Mouse (Mus musculus) neural tube, embryonic 10.5 days (tissue): ENCODE results near the gene Fasn.
"Not testable (repeated sequence)": the region's sequence is repeated elsewhere in the genome, so short reads cannot be mapped to it uniquely, and the experiment has no call there.

Experiments
- DNase-seq: peaks from one replicate; pipeline ENCODE4 v3.0.0-alpha.2; 2017; ENCODE audit warnings: low spot score; ENCODE audit errors: extremely low spot score

Fasn gene

DNA sequence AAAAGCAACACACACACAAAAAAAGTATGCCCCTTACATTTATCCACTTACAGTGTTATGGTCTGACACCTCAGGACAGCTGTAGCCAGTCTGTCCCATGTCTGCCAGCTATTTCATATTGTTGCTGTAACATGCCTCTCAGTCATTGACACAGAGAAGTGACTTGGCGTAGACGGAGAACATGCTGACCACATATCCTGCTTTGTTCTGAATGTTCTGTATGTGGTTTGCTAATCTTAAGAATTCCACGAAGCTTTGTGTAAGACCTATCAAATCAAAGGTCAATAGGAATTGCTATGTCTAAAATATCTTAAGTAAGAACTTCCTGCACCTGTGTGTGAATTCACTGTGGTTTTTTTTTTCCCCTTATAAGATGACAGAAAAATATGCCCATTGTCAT lies 26.1 kb downstream of the Fasn start:
- DNase-seq: no peak

GRCm38 (mm10) chr11:120796614-120796946 lies 27.8 kb downstream of the Fasn start:
- DNase-seq: no peak

DNA sequence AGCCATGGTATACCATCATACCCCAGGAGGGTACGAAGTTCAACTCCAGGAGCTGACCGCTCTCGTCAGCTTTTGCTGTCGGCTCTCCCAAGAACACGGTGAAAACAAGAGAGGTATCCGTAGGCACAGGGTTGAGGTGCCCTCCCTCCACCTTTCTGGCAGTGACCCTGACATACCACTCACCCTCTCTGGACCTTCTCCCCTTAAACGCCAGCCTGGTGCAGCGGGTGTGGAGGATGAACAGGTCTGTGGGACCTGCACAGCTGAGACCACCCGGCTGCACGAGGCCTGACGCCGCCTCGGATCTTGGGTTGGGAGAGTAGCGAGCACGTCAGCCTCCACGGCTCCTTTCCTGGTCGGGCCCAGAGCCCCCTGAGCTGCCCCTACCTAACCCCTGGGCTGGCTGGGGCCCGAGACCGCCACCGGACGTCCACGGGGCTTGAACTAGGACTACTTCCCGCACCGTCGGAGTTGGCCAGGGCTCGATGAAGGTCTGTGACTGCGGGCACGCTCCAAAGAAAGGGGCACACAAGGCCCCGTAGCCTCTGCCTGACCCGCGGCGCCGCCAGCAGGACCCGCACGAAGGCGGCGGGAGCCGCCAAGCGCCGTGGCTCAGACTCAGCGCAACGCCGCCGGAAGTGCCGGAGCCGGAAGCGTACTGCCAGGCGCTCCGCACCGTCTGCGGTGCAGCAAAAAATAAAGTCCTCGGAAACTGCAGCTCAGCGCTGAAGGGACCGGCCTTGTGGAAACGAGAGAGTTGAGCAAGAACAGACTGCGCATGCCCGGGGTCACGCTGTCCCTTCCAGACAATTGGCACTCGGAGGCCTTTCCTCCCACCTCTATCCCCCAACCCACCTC lies 28.4 kb downstream of the Fasn start, which contains the start of gene Dus1l:
TSS of gene Dus1l (minus strand) at position 648 of the 858 bp plus-strand sequence.
- DNase-seq: peak; percentile 99

GRCm38 (mm10) chr11:120792652-120793051 lies 31.7 kb downstream of the Fasn start:
- DNase-seq: no peak

DNA sequence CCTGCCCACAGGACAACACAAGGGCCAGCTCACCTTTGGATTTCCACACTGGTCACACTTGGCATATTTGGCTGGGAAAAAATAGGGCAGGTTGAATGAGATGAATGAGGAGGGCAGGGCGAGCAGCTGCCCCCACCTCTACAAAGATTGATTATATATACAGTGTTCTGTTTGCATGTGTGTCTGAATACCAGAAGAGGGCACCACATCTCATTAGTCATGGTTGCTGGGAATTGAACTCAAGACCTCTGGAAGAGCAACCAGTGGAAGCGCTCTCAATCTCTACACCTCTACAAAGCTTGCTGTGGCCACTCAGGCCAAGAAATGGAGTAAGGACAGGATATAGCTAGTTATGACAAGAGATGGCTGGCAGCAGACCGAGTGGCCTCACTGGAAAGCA lies 34.5 kb downstream of the Fasn start:
- no peak for DNase-seq

- no peak for DNase-seq
These were observed 35.0 kb downstream of the Fasn start for GRCm38 (mm10) chr11:120789355-120789754.

GRCm38 (mm10) chr11:120788460-120788859 lies 35.9 kb downstream of the Fasn start:
- not testable (repeated sequence) for DNase-seq

GRCm38 (mm10) chr11:120785145-120785544 lies 39.2 kb downstream of the Fasn start:
- no peak for DNase-seq

GRCm38 (mm10) chr11:120784064-120784791 lies 40.1 kb downstream of the Fasn start, which contains the start of the genes Rfng and Gps1:
Gene Rfng (minus strand): TSS chr11:120784207.
Gene Gps1 (plus strand): TSS chr11:120784272.
- peak; percentile 90 for DNase-seq

- no peak for DNase-seq
These were observed 40.8 kb downstream of the Fasn start for GRCm38 (mm10) chr11:120783426-120784063.

DNA sequence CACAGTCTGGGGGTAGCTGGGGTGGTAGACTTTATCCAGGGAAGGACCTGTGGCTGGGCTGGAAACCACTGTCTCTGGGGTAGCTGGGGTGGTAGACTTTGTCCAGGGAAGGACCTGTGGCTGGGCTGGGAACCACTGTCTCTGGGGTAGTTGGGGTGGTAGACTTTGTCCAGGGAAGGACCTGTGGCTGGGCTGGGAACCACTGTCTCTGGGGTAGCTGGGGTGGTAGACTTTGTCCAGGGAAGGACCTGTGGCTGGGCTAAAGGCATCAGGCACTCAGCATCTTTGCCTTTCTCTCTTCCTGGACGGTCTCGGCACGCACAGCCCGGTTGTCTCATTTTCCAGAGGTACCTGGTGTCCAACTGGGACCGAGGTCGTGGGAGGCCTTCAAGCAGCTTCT lies 43.0 kb downstream of the Fasn start:
- DNase-seq: not testable (repeated sequence)

DNA sequence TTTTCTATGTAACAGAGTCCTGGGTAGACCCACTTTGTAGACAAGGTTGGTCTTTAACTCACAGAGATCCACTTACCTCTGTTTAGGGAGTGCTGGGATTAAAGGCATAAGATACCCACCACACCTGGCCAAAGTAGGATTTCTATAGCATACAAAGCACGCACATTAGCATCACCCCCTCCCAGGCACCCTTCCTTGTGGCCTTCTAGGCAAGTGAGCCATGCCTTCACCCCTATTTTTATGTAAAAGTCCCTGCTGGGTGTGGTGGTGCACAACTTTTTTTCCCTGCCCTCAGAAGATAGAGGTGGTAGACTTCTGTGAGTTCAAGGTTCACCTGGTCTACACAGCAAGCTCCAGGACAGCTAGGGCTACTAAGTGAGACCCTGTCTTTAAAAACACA lies 44.5 kb downstream of the Fasn start:
- DNase-seq: no peak

- no peak for DNase-seq
These were observed 47.2 kb downstream of the Fasn start for GRCm38 (mm10) chr11:120777123-120777522.

- peak; percentile 93 for DNase-seq
These were observed 48.4 kb downstream of the Fasn start for GRCm38 (mm10) chr11:120775774-120776469.

DNA sequence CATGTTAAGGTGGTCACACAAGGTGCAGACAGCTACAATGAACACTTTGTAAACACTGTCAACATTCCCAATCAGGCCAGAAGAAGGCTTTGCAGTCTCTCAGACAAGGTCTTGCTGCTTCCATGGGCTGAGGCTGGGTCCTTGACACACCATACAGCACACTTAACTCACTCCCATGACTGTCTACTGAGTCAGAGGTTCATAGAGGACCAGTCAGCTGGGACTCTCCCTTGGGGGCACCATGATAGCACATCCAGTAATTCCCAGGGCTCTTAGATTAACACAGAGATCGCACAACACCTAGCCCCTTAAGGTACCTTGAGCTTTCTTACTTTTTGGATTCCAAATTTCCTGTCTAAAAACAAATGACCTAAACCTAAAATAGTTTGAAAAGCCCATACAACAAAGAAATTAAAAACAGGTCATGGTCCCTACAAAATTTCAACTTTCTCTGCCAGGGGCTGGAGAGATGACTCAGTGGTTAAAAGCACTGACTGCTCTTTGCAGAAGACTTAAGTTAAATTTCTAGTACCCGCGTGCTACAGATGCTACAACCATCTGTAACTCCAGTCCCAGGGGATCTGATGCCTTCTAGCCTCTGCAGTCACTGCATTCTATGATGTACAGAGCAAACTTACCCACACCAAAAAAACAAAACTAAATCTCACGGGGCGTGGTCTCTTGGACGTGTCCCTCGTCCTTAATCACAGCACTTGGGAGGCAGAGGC lies 50.7 kb downstream of the Fasn start:
- no peak for DNase-seq

- no peak for DNase-seq
These were observed 51.6 kb downstream of the Fasn start for GRCm38 (mm10) chr11:120772749-120773148.

GRCm38 (mm10) chr11:120768206-120768605 lies 56.1 kb downstream of the Fasn start:
- DNase-seq: no peak

- not testable (repeated sequence) for DNase-seq
These were observed 57.3 kb downstream of the Fasn start for GRCm38 (mm10) chr11:120767023-120767422.

GRCm38 (mm10) chr11:120763121-120763999 lies 61.0 kb downstream of the Fasn start:
- DNase-seq: not testable (repeated sequence)

- not testable (repeated sequence) for DNase-seq
These were observed 61.7 kb downstream of the Fasn start, which contains the start of gene Hmga1b for GRCm38 (mm10) chr11:120762672-120763041. Gene Hmga1b (plus strand): TSS chr11:120762794.
